Mouse (Mus musculus) ES-Bruce4 (cell line): ENCODE measurements at regions not wholly inside any gene's neighbourhood (a gene's known extent, or its start where the extent isn't known, plus 50 kb on each side); places are given as distances from the start of the nearest gene placed in this dataset.

Experiments
- CTCF ChIP-seq: IDR thresholded peaks from one replicate; pipeline ENCODE4 v1.8.1; 2011; ENCODE audit warnings: low read depth, low read length
- EP300 ChIP-seq: IDR thresholded peaks from 2 replicates; pipeline ENCODE4 v1.6.1; 2011; ENCODE audit warnings: low read depth, low read length; ENCODE audit not compliant: insufficient read depth
- POLR2A ChIP-seq: IDR thresholded peaks from one replicate; pipeline ENCODE4 v1.8.1; 2011; ENCODE audit warnings: low read length; ENCODE audit not compliant: insufficient read depth

DNA sequence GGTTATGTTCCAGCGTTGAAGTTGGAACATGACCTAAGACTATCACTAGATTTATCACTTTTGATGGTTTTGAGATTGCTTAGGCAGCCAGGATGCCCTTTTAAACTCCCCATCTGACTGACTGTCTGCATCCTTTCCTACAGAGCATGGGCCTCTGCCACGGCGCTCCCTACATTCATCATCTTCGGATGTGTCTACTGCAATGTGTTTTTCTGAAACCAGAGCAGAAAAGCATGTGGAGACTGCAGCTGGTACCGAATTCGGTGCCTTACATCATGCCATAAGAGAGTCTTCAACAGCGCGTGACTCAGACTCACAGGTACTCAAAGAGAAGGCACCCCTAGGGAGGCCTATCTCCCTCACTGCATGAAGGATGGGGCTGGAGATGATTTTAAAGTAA, 746.0 kb downstream of the Stpg2 start:
- no peak for TF ChIP-seq POLR2A
- no peak for TF ChIP-seq EP300
- TF ChIP-seq CTCF, result no peak
